Mouse (Mus musculus) layer of hippocampus, adult 18-20 months (tissue): ENCODE measurements around the gene Dnttip1. TPM values are rescaled to one million over a fixed set of nuclear protein-coding genes. Genes with fewer than 3 reads are reported as not detected.

ENCODE experiments used
- DNase-seq, 2 experiments: peaks; one replicate each; pipeline ENCODE4 v3.0.0; 2022; ENCODE audit warnings: low spot score in 2 of 2
- total RNA-seq, 2 experiments: library from RNA; stranded (reverse); gene quantifications; 2 replicates each; pipeline ENCODE4 v1.2.3; 2021

The Dnttip1 gene
- total RNA-seq, 2 experiments from 2014 or later: 33.8 to 36.0 TPM

- DNase-seq: no peak
Measured at GRCm38 (mm10) chr2:164803921-164804313, 58.1 kb downstream of the Dnttip1 start.

GRCm38 (mm10) chr2:164804533-164805331 lies 58.9 kb downstream of the Dnttip1 start, which contains the start of the genes Acot8 and Zswim3:
TSS of gene Acot8 (minus strand) at chr2:164804882.
TSS of gene Zswim3 (plus strand) at chr2:164805098.
- DNase-seq: peak; percentile 97 to 100

GRCm38 (mm10) chr2:164805332-164805718 lies 59.5 kb downstream of the Dnttip1 start:
- no peak for DNase-seq

GRCm38 (mm10) chr2:164806614-164807013 lies 60.8 kb downstream of the Dnttip1 start:
- no peak for DNase-seq

GRCm38 (mm10) chr2:164813557-164813956 lies 67.8 kb downstream of the Dnttip1 start:
- DNase-seq: no peak

GRCm38 (mm10) chr2:164815348-164815747 lies 69.6 kb downstream of the Dnttip1 start:
- DNase-seq: no peak

DNA sequence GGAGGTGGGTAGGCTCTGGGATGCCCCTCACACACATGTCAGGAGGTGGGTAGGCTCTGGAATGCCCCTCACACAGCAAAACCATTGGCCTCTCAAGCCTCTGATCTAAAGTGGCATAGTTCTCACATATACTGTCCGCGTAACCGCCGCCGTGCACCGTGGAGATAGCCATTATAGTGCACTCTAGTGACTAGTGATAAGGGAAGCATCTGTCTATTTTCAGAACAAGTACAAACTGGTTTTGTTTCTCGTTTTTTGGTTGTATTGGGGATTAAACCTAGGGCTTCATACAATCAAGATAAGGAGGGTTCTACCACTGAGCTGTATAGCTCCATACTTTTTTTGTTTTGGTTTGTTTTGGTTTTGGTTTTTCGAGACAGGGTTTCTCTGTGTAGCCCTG lies 70.0 kb downstream of the Dnttip1 start:
- no peak for DNase-seq

DNA sequence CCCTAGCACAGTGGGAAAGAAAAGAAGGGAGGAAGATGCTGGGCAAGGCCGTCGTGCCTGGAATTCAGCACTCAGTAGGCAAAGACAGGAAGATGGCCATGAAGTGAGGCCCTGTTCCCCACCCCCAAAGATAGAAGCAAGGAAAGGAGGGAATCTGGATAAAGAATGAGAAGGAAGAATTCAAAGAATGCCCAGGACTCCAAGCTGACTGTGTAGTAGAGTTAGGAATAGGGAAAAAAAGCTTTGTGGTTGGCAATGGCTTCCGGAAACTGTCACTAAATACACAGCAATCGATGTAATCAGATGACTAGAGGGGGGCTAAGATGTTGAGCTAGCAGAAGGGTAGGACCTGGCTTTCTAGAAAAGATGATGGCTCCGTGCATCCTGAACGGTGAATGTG lies 71.4 kb downstream of the Dnttip1 start:
- no peak for DNase-seq

GRCm38 (mm10) chr2:164817703-164818102 lies 71.9 kb downstream of the Dnttip1 start:
- DNase-seq: no peak

Other genes starting within 250 kb of the Dnttip1 start
- gene Pigt, start 248.5 kb upstream of the Dnttip1 start, total RNA-seq: 10 to 100 TPM; 80.8 to 86.1 TPM
- gene Wfdc2, start 183.6 kb upstream of the Dnttip1 start, total RNA-seq: under 1 TPM; 0.67 to 0.96 TPM
- not detected for gene Spint3, start 172.5 kb upstream of the Dnttip1 start, total RNA-seq
- not detected for gene Wfdc6a, start 160.5 kb upstream of the Dnttip1 start, total RNA-seq
- not detected for gene Eppin, start 152.4 kb upstream of the Dnttip1 start, total RNA-seq
- not detected for gene Wfdc6b, start 132.5 kb upstream of the Dnttip1 start, total RNA-seq
- gene Wfdc8, start 132.4 kb upstream of the Dnttip1 start, total RNA-seq: not detected
- gene Wfdc16, start 107.2 kb upstream of the Dnttip1 start, total RNA-seq: not detected
- gene Wfdc10, start 89.9 kb upstream of the Dnttip1 start, total RNA-seq: not detected
- not detected for gene Wfdc9, start 89.4 kb upstream of the Dnttip1 start, total RNA-seq
- gene Wfdc11, start 71.9 kb upstream of the Dnttip1 start, total RNA-seq: not detected
- gene Wfdc13, start 60.9 kb upstream of the Dnttip1 start, total RNA-seq: not detected
- not detected for gene Spint4, start 47.5 kb upstream of the Dnttip1 start, total RNA-seq
- not detected for gene Spint5, start 30.7 kb upstream of the Dnttip1 start, total RNA-seq
- 1 to 10 TPM; 1.4 to 1.7 TPM for gene Wfdc3, start 52 bp upstream of the Dnttip1 start, total RNA-seq
- under 1 TPM in 1 of 2 experiments, not detected in 1; 0.38 TPM for gene Ube2c, start 23.9 kb downstream of the Dnttip1 start, total RNA-seq
- not detected for gene Tnnc2, start 34.0 kb downstream of the Dnttip1 start, total RNA-seq
- 10 to 100 TPM; 39.7 to 41.8 TPM for gene Snx21, start 39.8 kb downstream of the Dnttip1 start, total RNA-seq
- 10 to 100 TPM; 25.6 to 27.0 TPM for gene Acot8, start 58.9 kb downstream of the Dnttip1 start, total RNA-seq
- 1 to 10 TPM; 9.1 to 9.3 TPM for gene Zswim3, start 59.1 kb downstream of the Dnttip1 start, total RNA-seq
- gene Zswim1, start 76.7 kb downstream of the Dnttip1 start, total RNA-seq: 10 to 100 TPM; 22.7 to 26.3 TPM
- under 1 TPM in 1 of 2 experiments, not detected in 1; 0.43 TPM for gene Spata25, start 82.6 kb downstream of the Dnttip1 start, total RNA-seq
- gene Ctsa, start 86.9 kb downstream of the Dnttip1 start, total RNA-seq: 100 to 1,000 TPM; 103 TPM
- 1 to 10 TPM; 2.5 to 3.0 TPM for gene Neurl2, start 87.5 kb downstream of the Dnttip1 start, total RNA-seq
- 10 to 100 TPM; 77.0 to 77.9 TPM for gene Pltp, start 111.7 kb downstream of the Dnttip1 start, total RNA-seq
- gene Pcif1, start 133.3 kb downstream of the Dnttip1 start, total RNA-seq: 10 to 100 TPM; 41.9 to 45.2 TPM
- gene Zfp335, start 165.8 kb downstream of the Dnttip1 start, total RNA-seq: 10 to 100 TPM; 25.9 to 26.8 TPM
- gene Mmp9, start 194.8 kb downstream of the Dnttip1 start, total RNA-seq: 1 to 10 TPM; 1.5 to 1.6 TPM
- 100 to 1,000 TPM; 396 to 408 TPM for gene Slc12a5, start 214.8 kb downstream of the Dnttip1 start, total RNA-seq